Mouse (Mus musculus) heart, adult 2 months (tissue): ENCODE results near the gene Flywch2. TPM values are rescaled to one million over a fixed set of nuclear protein-coding genes. Genes with fewer than 3 reads are reported as not detected.

ENCODE experiments used
- DNase-seq, 2 experiments: peaks; one replicate each; pipeline ENCODE4 v3.0.0; 2021
- H3K27ac ChIP-seq: fragments of 200-600 bp; 2 replicates; pipeline ENCODE4 v1.8.1; 2022
- H3K27me3 ChIP-seq: fragments of 200-500 bp; 2 replicates; pipeline ENCODE4 v1.6.1; 2012; ENCODE audit warnings: mild to moderate bottlenecking, low read length, inconsistent platforms, mixed read lengths; ENCODE audit not compliant: control insufficient read depth, insufficient read depth
- H3K36me3 ChIP-seq: fragments of 200-500 bp; 2 replicates; pipeline ENCODE4 v1.6.1; 2012; ENCODE audit warnings: low read length, inconsistent platforms; ENCODE audit not compliant: control insufficient read depth, insufficient read depth
- H3K4me1 ChIP-seq: fragments of 200-500 bp; 2 replicates; pipeline ENCODE4 v1.6.1; 2011; ENCODE audit warnings: low read length; ENCODE audit not compliant: control insufficient read depth, insufficient read depth
- H3K4me3 ChIP-seq: fragments of 200-600 bp; 2 replicates; pipeline ENCODE4 v1.8.1; 2022
- H3K79me2 ChIP-seq: fragments of 200-500 bp; replicated peaks from 2 replicates; pipeline ENCODE4 v1.6.1; 2012; ENCODE audit warnings: mild to moderate bottlenecking, inconsistent platforms, low read length, moderate library complexity, mixed read lengths; ENCODE audit not compliant: control insufficient read depth, insufficient read depth
- H3K9ac ChIP-seq: fragments of 200-500 bp; 2 replicates; pipeline ENCODE4 v1.6.1; 2012; ENCODE audit warnings: low read depth, mild to moderate bottlenecking, control low read depth, inconsistent platforms, low read length, mixed read lengths
- CTCF ChIP-seq: fragments of 200-600 bp; IDR thresholded peaks from 2 replicates; pipeline ENCODE4 v1.8.1; 2022; ENCODE audit warnings: antibody characterized with exemption, mild to moderate bottlenecking, moderate library complexity
- EP300 ChIP-seq: fragments of 200-500 bp; IDR thresholded peaks from 2 replicates; pipeline ENCODE4 v1.6.1; 2011; ENCODE audit warnings: low read depth, low read length, control low read depth; ENCODE audit not compliant: insufficient read depth
- POLR2A ChIP-seq: fragments of 200-500 bp; IDR thresholded peaks from 2 replicates; pipeline ENCODE4 v1.6.1; 2011; ENCODE audit warnings: mild to moderate bottlenecking, low read depth, low read length, control low read depth; ENCODE audit not compliant: insufficient read depth
- WGBS: fragments of 180-500 bp; shearing (Covaris S2); methylation state at CpG from one replicate; pipeline ENCODE4 v1.1.7; 2018; 5-methylcytosine and 5-hydroxymethylcytosine counted together
- intact Hi-C: fragments of 180-260 bp; cut with DNase I; formaldehyde crosslinking; loops from one replicate; pipeline ENCODE4 v1.15.1; 2025
- polyA plus RNA-seq: library from polyadenylated mRNA; depleted of rRNA; stranded (reverse); fragments of >200 nt; gene quantifications from 2 replicates; pipeline ENCODE4 v1.2.3, GENCODE M21; 2012
- total RNA-seq, 2 experiments: library from RNA; stranded (reverse); gene quantifications; 2 replicates each; pipeline ENCODE4 v1.2.3; 2021

Flywch2 gene
- total and polyA plus RNA-seq, 3 experiments = 0.27 to 1.5 (median 0.50) TPM

DNA sequence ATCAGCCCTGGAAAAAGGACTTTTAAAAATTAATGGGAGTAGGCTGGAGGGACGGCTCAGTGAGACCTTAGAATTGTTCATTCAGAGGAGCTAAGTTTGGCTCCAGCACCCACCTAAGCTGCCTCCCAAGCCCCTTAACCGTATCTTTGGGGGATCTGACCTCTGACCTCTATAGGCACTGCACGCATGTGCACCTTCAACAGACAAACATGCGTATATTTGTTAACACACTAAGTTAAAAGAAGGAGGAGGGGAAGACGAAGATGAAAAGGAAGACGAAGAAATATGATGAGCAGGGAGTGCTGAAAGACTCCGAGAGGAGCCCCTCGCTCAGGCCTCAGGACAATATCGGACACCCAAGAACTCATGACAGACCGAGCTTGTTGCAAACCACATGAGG, 15.7 kb upstream of the Flywch2 start:
- intact Hi-C loops = loop anchor here (1.0 to 2.0 kb wide), 2 partner anchors 28 to 131 kb away; partner anchors contain the start of gene Elob
- peaks cover 14% of the 10 kb centered on the region for H3K36me3 ChIP-seq
- H3K4me1 ChIP-seq = peaks cover 7% of the 10 kb centered on the region; the same call in 1 of the 2 replicates
- TF ChIP-seq POLR2A (no peak), CTCF (no peak)
- peaks cover 3% of the 10 kb centered on the region; the same call in 1 of the 2 replicates for H3K79me2 ChIP-seq
- 97% methylated on average over 10 of the region's 10 CpGs for WGBS
- H3K27ac ChIP-seq = no peak overlapping the region
- no peak overlapping the region for H3K4me3 ChIP-seq
- H3K27me3 ChIP-seq = no peaks in the 10 kb centered on the region
- DNase-seq = no peak
- no peak overlapping the region for H3K9ac ChIP-seq

DNA sequence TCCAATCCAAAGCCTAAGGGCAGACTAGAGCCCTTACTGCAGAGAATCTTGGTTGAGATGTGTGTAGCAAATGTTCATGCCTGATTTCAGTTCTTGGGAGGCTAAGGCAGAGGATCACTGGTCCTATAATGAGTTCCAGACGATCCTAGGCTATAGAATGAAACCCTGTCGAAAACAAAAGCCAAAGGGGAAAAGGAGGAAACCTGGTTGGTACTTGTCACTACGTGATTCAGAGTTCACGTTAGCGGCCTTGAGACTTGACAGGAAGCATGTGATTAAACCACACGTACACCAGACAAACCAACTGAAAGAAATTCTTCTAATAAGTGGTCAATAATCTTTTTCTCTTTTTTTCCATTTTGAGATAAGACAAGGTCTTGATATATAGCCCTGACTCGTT, 11.4 kb upstream of the Flywch2 start:
- WGBS = 54% methylated on average over 7 of the region's 7 CpGs
- Histone ChIP-seq H3K79me2 (no peaks in the 10 kb centered on the region), H3K36me3 (no peaks in the 10 kb centered on the region), H3K4me1 (0 out of 2 replicates have a peak, but pooled peaks cover 1% of the 10 kb centered on the region), H3K4me3 (no peak overlapping the region), H3K27ac (no peak overlapping the region), H3K27me3 (no peaks in the 10 kb centered on the region), H3K9ac (no peak overlapping the region)
- intact Hi-C loops = no loop called here
- DNase-seq = no peak
- TF ChIP-seq POLR2A (no peak), CTCF (no peak), EP300 (no peak)

DNA sequence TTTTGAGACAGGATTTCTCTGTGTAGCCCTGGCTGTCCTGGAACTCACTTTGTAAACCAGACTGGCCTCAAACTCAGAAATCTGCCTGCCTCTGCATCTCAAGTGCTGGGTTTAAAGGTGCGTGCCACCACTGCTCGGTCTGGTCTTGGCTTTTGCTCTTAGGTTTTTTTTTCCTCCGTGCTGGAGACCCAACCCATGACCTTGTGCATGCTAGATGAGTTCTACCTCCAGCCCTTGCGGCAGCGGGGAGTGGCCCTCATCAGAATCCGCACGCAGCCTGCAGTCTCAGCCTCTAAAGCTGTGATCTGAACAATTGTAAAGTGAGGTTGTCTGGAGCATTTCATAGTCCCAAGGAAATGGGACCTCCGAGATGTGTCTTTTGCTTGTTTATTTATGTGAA, 9.4 kb upstream of the Flywch2 start:
- DNase-seq = no peak
- H3K4me1 ChIP-seq = peaks cover 5% of the 10 kb centered on the region
- intact Hi-C loops = no loop called here
- no peak overlapping the region for H3K4me3 ChIP-seq
- H3K36me3 ChIP-seq = no peaks in the 10 kb centered on the region
- WGBS = 95% methylated on average over 8 of the region's 8 CpGs
- TF ChIP-seq CTCF (no peak), EP300 (no peak), POLR2A (no peak)
- no peaks in the 10 kb centered on the region for H3K27me3 ChIP-seq
- no peaks in the 10 kb centered on the region for H3K79me2 ChIP-seq
- H3K9ac ChIP-seq = no peak overlapping the region
- H3K27ac ChIP-seq = no peak overlapping the region

DNA sequence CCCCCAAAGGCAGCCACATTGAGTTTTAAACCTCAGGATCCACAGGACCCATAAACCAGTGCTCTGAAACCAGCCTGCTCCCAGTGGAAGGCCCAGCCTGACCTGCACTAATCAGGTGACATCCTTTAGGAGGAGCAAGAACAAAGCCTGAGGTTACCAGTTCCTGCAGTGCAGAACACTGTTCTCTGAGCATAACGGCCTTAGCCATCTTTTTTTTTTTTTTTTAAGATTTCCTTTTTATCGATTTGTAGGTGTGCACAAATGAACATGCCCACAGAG, 5.1 kb upstream of the Flywch2 start:
- no peak overlapping the region; the same call in 1 of the 2 replicates for H3K27ac ChIP-seq
- H3K4me3 ChIP-seq = no peak overlapping the region; the same call in 1 of the 2 replicates
- no peak for TF ChIP-seq CTCF
- TF ChIP-seq POLR2A = no peak
- no peak for TF ChIP-seq EP300
- peaks cover 6% of the 10 kb centered on the region for H3K4me1 ChIP-seq
- no peaks in the 10 kb centered on the region for H3K36me3 ChIP-seq
- no peaks in the 10 kb centered on the region for H3K79me2 ChIP-seq
- peak overlapping the region; percentile 83; the same call in 1 of the 2 replicates for H3K9ac ChIP-seq
- no peaks in the 10 kb centered on the region for H3K27me3 ChIP-seq
- 34% methylated on average over 2 of the region's 2 CpGs for WGBS
- intact Hi-C loops = no loop called here
- DNase-seq = no peak

DNA sequence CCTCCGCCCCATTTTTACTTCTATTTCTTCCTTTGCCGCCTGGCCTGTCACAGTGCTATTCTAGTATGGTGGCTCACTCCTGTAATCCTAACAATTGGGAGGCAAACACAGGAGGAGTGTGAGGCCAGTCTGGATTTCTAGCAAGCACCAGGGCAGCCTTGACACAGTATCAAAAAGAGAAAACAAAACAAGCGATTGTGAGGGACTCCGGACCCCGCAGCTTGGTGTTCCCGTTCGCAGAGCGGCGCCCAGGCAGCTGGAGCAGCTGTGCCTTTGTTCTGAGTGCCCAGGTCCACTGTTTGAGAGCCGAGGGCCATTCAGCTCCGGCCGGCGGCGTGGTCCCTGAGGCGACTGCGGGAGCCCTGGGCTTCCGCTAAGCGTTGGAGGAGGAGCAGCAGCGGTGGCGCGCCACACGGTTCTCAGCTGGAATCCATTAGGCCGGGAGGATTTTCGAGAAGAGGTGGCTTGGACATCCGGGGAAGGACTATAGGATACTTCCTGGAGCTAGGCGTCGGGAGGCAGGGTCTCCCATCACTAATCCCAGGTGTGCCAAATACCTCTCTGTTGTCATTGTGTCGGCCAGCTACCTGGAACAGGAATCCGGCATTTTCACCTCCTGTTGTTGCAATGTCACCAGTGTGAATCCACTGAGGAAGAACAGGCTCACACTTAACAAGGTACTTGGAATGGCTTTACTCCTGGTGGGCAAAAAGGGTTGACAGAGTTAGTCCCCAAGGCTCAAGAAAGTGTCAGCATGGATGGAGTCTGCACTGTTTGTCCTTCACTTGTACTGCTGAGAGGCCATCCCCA, 4.6 kb upstream of the Flywch2 start, which contains the start of gene Srrm2:
Gene Srrm2, plus strand, starts transcription at position 264 of the 810 bp plus-strand sequence.
- peak within 1 kb of the TSS; percentile 83 for H3K9ac ChIP-seq
- intact Hi-C loops = no loop called here
- DNase-seq = peak; percentile 70 to 76
- no peaks in the 10 kb centered on the region for H3K79me2 ChIP-seq
- H3K27me3 ChIP-seq = no peaks in the 10 kb centered on the region
- 4% methylated on average over 29 of the region's 29 CpGs for WGBS
- no peaks in the 10 kb centered on the region for H3K36me3 ChIP-seq
- H3K27ac ChIP-seq = peak within 1 kb of the TSS; percentile 73
- H3K4me3 ChIP-seq = peak within 1 kb of the TSS; percentile 63
- H3K4me1 ChIP-seq = peaks cover 6% of the 10 kb centered on the region
- TF ChIP-seq EP300 (no peak), CTCF (peak; percentile 18), POLR2A (peak; percentile 65)

DNA sequence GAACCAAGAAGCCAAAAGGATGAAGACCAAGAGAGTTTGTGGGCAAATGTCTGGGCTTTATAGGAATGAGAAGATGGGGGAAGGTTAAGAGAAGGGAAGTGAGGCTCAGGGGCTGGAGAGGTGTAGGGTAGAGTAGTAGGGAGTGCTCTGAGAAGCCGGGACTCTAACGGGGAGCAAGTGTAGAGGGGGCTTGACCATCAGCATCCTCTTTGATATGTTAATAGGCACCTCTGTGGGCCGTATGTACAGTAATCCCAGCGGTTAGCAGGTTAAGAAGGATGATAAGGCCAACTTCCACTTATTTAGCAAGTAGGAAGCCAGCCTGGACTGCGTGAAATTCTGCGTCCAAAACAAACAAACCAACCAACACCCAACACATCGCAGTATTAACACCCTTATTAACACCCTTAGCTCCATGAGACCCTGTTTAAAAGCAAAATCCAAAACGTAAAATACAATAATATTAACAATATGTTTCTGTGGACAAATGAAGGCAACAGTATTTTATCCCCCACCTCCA, 3.9 kb upstream of the Flywch2 start:
- no peak for DNase-seq
- no peaks in the 10 kb centered on the region for H3K27me3 ChIP-seq
- H3K9ac ChIP-seq = peak overlapping the region; percentile 83
- H3K79me2 ChIP-seq = no peaks in the 10 kb centered on the region
- peaks cover 6% of the 10 kb centered on the region for H3K4me1 ChIP-seq
- TF ChIP-seq CTCF (no peak), POLR2A (no peak), EP300 (no peak)
- H3K27ac ChIP-seq = peak overlapping the region; percentile 73
- intact Hi-C loops = loop anchor here (5.0 kb wide), 1 partner anchor 43 kb away; the partner anchor contains the start of gene Kremen2
- no peaks in the 10 kb centered on the region for H3K36me3 ChIP-seq
- WGBS = 27% methylated on average over 8 of the region's 8 CpGs
- H3K4me3 ChIP-seq = peak overlapping the region; percentile 63
